Mouse (Mus musculus) midbrain, postnatal 0 days (tissue): ENCODE results near the gene Mrgpra2a. TPM values are rescaled to one million over a fixed set of nuclear protein-coding genes. Genes with fewer than 3 reads are reported as not detected.
"Not testable (repeated sequence)": the region's sequence is repeated elsewhere in the genome, so short reads cannot be mapped to it uniquely, and the experiment has no call there.

Experiments used
- ATAC-seq: fragments of 200-750 bp; cut with Nextera tagmentation; 2 replicates; pipeline ENCODE4 v1.8.0; 2017; ENCODE audit warnings: moderate number of reproducible peaks, mild to moderate bottlenecking, moderate TSS enrichment, moderate library complexity; ENCODE audit not compliant: low FRiP score
- DNase-seq: peaks from one replicate; pipeline ENCODE4 v3.0.0-alpha.2; 2015; ENCODE audit warnings: low spot score
- H3K27ac ChIP-seq: fragments of 300-500 bp; sonication (generic); 2 replicates; pipeline ENCODE4 v1.5.1; 2014; ENCODE audit warnings: low read depth, mild to moderate bottlenecking, low read length, mixed read lengths
- H3K27me3 ChIP-seq: fragments of 300-500 bp; sonication (generic); 2 replicates; pipeline ENCODE4 v1.6.1; 2014; ENCODE audit warnings: low read length, control low read depth, mixed read lengths; ENCODE audit not compliant: insufficient read depth
- H3K36me3 ChIP-seq: fragments of 300-500 bp; sonication (generic); 2 replicates; pipeline ENCODE4 v1.6.1; 2014; ENCODE audit warnings: low read length, control low read depth, mixed read lengths; ENCODE audit not compliant: insufficient read depth
- H3K4me1 ChIP-seq: fragments of 300-500 bp; sonication (generic); 2 replicates; pipeline ENCODE4 v1.6.1; 2014; ENCODE audit warnings: mild to moderate bottlenecking, control low read depth, antibody characterized with exemption, low read length, mixed read lengths; ENCODE audit not compliant: insufficient read depth
- H3K4me2 ChIP-seq: fragments of 300-500 bp; sonication (generic); 2 replicates; pipeline ENCODE4 v1.6.1; 2014; ENCODE audit warnings: low read depth, mild to moderate bottlenecking, low read length, mixed read lengths; ENCODE audit not compliant: poor library complexity, severe bottlenecking
- H3K4me3 ChIP-seq: fragments of 300-500 bp; sonication (generic); 2 replicates; pipeline ENCODE4 v1.5.1; 2014; ENCODE audit warnings: low read depth, mild to moderate bottlenecking, low read length, moderate library complexity
- H3K9ac ChIP-seq: fragments of 300-500 bp; sonication (generic); replicated peaks from 2 replicates; pipeline ENCODE4 v1.6.1; 2014; ENCODE audit warnings: mild to moderate bottlenecking, low read length, moderate library complexity, mixed read lengths; ENCODE audit not compliant: poor library complexity, severe bottlenecking
- H3K9me3 ChIP-seq: fragments of 300-500 bp; sonication (generic); 2 replicates; pipeline ENCODE4 v1.6.1; 2016; ENCODE audit warnings: low read length, control low read depth
- WGBS: fragments of 180-500 bp; shearing (Covaris S2); extraction: QIAGEN DNeasy Blood & Tissue Kit; methylation state at CpG from one replicate; pipeline ENCODE4 v1.1.7; 2014; 5-methylcytosine and 5-hydroxymethylcytosine counted together
- polyA plus RNA-seq: library from polyadenylated mRNA; unstranded; fragments of >200 nt; fragmentation: Nextera tagmentation; extraction: Ambion mirVana; gene quantifications from 2 replicates; pipeline ENCODE4 v1.2.1, GENCODE M21; 2015
- total RNA-seq: library from RNA; depleted of rRNA; stranded (reverse); fragments of >200 nt; gene quantifications from 2 replicates; pipeline ENCODE4 v1.2.3, GENCODE M21; 2014; rRNA removed

The Mrgpra2a gene
- total RNA-seq, result not detected in 2 replicates
- not detected in 2 replicates for polyA plus RNA-seq

GRCm38 (mm10) chr7:47452015-47452414, at the start of gene Mrgpra2a:
Mrgpra2a (minus strand) TSS chr7:47452139.
- not testable (repeated sequence) for H3K27me3 ChIP-seq, H3K4me1 ChIP-seq, DNase-seq, H3K4me3 ChIP-seq, H3K36me3 ChIP-seq, ATAC-seq, H3K9me3 ChIP-seq, H3K9ac ChIP-seq, H3K4me2 ChIP-seq, H3K27ac ChIP-seq
- WGBS, result no CpG with 5 or more reads among the region's 1 CpGs

GRCm38 (mm10) chr7:47491266-47491665, 39.3 kb upstream of the Mrgpra2a start:
- not testable (repeated sequence) for ATAC-seq, DNase-seq, H3K4me2 ChIP-seq, H3K9ac ChIP-seq, H3K27me3 ChIP-seq, H3K27ac ChIP-seq, H3K4me3 ChIP-seq, H3K4me1 ChIP-seq, H3K36me3 ChIP-seq
- H3K9me3 ChIP-seq, result 0 out of 2 replicates have a peak, but pooled peaks cover 14% of the 10 kb centered on the region

GRCm38 (mm10) chr7:47489438-47489837, 37.5 kb upstream of the Mrgpra2a start:
- not testable (repeated sequence) for H3K4me1 ChIP-seq, H3K4me3 ChIP-seq, H3K9ac ChIP-seq, DNase-seq, H3K9me3 ChIP-seq, H3K27me3 ChIP-seq, H3K36me3 ChIP-seq, ATAC-seq, H3K27ac ChIP-seq, H3K4me2 ChIP-seq
- WGBS, result no CpG with 5 or more reads among the region's 1 CpGs

GRCm38 (mm10) chr7:47483181-47483580, 31.2 kb upstream of the Mrgpra2a start:
- not testable (repeated sequence) for ATAC-seq, H3K4me1 ChIP-seq, H3K4me2 ChIP-seq, H3K27ac ChIP-seq, H3K9ac ChIP-seq, DNase-seq, H3K9me3 ChIP-seq, H3K27me3 ChIP-seq, H3K4me3 ChIP-seq, H3K36me3 ChIP-seq

- not testable (repeated sequence) for DNase-seq, ATAC-seq, H3K27me3 ChIP-seq, H3K9me3 ChIP-seq, H3K4me2 ChIP-seq, H3K27ac ChIP-seq, H3K4me1 ChIP-seq, H3K36me3 ChIP-seq, H3K9ac ChIP-seq, H3K4me3 ChIP-seq
- WGBS, result 46% methylated on average over 1 of the region's 3 CpGs
Measured at GRCm38 (mm10) chr7:47473904-47474303, 22.0 kb upstream of the Mrgpra2a start.

- not testable (repeated sequence) for H3K4me1 ChIP-seq
Measured at GRCm38 (mm10) chr7:47465278-47465981, 13.5 kb upstream of the Mrgpra2a start.

GRCm38 (mm10) chr7:47445729-47446128, 6.2 kb downstream of the Mrgpra2a start:
- H3K9ac ChIP-seq, H3K4me3 ChIP-seq, H3K27ac ChIP-seq, H3K27me3 ChIP-seq, ATAC-seq, DNase-seq, H3K4me1 ChIP-seq, H3K4me2 ChIP-seq, H3K9me3 ChIP-seq, H3K36me3 ChIP-seq: not testable (repeated sequence)

More at GRCm38 (mm10) chr7:47465278-47465981, 13.5 kb upstream of the Mrgpra2a start:
- not testable (repeated sequence) for H3K9ac ChIP-seq, H3K9me3 ChIP-seq, H3K4me2 ChIP-seq, H3K36me3 ChIP-seq, H3K4me3 ChIP-seq, ATAC-seq, DNase-seq, H3K27me3 ChIP-seq, H3K27ac ChIP-seq

- H3K9ac ChIP-seq, H3K36me3 ChIP-seq, H3K4me2 ChIP-seq, ATAC-seq, H3K9me3 ChIP-seq, H3K27me3 ChIP-seq, DNase-seq, H3K4me3 ChIP-seq, H3K4me1 ChIP-seq, H3K27ac ChIP-seq: not testable (repeated sequence)
- WGBS, result 35% methylated on average over 1 of the region's 2 CpGs
Measured at GRCm38 (mm10) chr7:47436463-47436862, 15.5 kb downstream of the Mrgpra2a start.

GRCm38 (mm10) chr7:47427815-47428508, 24.0 kb downstream of the Mrgpra2a start:
- H3K9ac ChIP-seq, H3K4me3 ChIP-seq, H3K4me2 ChIP-seq, H3K36me3 ChIP-seq, DNase-seq, H3K27ac ChIP-seq, H3K27me3 ChIP-seq, H3K4me1 ChIP-seq, ATAC-seq, H3K9me3 ChIP-seq: not testable (repeated sequence)
